Mouse (Mus musculus) kidney, adult 2 months (tissue): ENCODE data around the gene Cxcr5.

Source experiments
- CTCF ChIP-seq: fragments of 200-500 bp; conservative IDR thresholded peaks from 2 replicates; pipeline ENCODE4 v1.5.1; 2011; ENCODE audit warnings: low read depth, mild to moderate bottlenecking, control low read depth, low read length, moderate library complexity, mixed read lengths; ENCODE audit not compliant: insufficient read depth, insufficient read length
- POLR2A ChIP-seq: fragments of 200-500 bp; IDR thresholded peaks from one replicate; pipeline ENCODE4 v1.6.1; 2011; ENCODE audit warnings: low read depth, low read length, control low read depth

DNA sequence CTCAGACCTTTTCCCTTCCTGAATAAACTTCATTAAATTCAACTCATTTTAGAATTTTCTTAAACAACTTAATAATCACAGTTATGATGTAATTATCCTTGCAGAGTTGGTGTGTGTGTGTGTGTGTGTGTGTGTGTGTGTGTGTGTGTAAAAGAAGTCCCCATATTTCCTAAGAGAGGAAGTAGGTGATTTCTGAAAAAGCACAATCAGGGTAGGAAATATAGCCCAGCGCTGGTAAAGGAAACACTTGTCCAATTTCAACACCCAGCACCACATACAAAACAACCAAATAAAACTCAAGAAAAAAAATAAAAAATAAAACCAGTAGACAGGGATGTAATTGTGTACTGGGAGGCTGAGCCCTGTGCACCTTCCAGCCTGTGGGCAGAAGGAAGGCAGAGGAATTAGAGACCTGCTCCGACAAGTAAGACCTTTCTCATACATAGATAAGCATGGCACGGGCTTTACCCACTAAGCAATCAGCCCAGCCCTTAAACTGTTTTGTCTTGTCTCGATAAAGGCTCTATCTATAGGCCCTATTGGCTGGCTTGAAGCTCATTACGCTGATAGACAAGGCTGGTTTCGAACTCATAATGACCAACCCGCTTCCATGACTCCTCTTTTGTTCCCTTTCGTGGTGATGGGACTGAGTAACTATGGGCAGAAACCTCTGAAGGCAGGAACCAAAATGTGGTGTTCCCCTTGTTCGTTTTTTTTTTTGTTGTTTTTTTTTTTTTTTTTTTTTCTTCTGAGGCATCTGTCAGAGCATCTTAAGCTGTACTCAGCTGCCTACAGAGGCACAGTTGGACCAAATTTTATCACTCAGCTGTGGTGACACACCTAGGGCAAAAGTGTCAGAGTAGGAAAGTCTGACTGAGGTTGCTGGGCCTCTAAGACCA, 25.8 kb upstream of the Cxcr5 start:
- no peak for TF ChIP-seq CTCF
- TF ChIP-seq POLR2A = no peak
